Mouse (Mus musculus) forebrain, embryonic 14.5 days (tissue): ENCODE data around the gene Triml1. TPM values are rescaled to one million over a fixed set of nuclear protein-coding genes. Genes with fewer than 3 reads are reported as not detected.

ENCODE experiments used
- ATAC-seq: fragments of 200-750 bp; cut with Nextera tagmentation; 2 replicates; pipeline ENCODE4 v1.8.0; 2017; ENCODE audit warnings: mild to moderate bottlenecking, moderate library complexity
- DNase-seq: peaks from one replicate; pipeline ENCODE4 v3.0.0-alpha.2; 2015; ENCODE audit warnings: low spot score
- H3K27ac ChIP-seq: fragments of 300-500 bp; sonication (generic); 2 replicates; pipeline ENCODE4 v1.5.1; 2014; ENCODE audit warnings: low read depth, mild to moderate bottlenecking, control low read depth, low read length, moderate library complexity
- H3K27me3 ChIP-seq: fragments of 300-500 bp; sonication (generic); replicated peaks from 2 replicates; pipeline ENCODE4 v1.6.1; 2014; ENCODE audit warnings: low read length, control low read depth, mixed read lengths; ENCODE audit not compliant: control insufficient read depth, insufficient read depth
- H3K36me3 ChIP-seq: fragments of 300-500 bp; sonication (generic); 2 replicates; pipeline ENCODE4 v1.6.1; 2014; ENCODE audit warnings: low read length, control low read depth; ENCODE audit not compliant: control insufficient read depth, insufficient read depth
- H3K4me1 ChIP-seq: fragments of 300-500 bp; sonication (generic); 2 replicates; pipeline ENCODE4 v1.6.1; 2014; ENCODE audit warnings: antibody characterized with exemption, low read length, control low read depth; ENCODE audit not compliant: control insufficient read depth, insufficient read depth
- H3K4me2 ChIP-seq: fragments of 300-500 bp; sonication (generic); 2 replicates; pipeline ENCODE4 v1.6.1; 2014; ENCODE audit warnings: mild to moderate bottlenecking, control low read depth, low read length
- H3K4me3 ChIP-seq: fragments of 300-500 bp; sonication (generic); 2 replicates; pipeline ENCODE4 v1.5.1; 2014; ENCODE audit warnings: low read depth, low read length, control low read depth
- H3K9ac ChIP-seq: fragments of 300-500 bp; sonication (generic); 2 replicates; pipeline ENCODE4 v1.6.1; 2014; ENCODE audit warnings: mild to moderate bottlenecking, low read length, control low read depth, moderate library complexity
- H3K9me3 ChIP-seq: fragments of 300-500 bp; sonication (generic); replicated peaks from 2 replicates; pipeline ENCODE4 v1.6.1; 2016; ENCODE audit warnings: low read length, control low read depth, mixed read lengths; ENCODE audit not compliant: control insufficient read depth
- WGBS: fragments of 180-500 bp; shearing (Covaris S2); extraction: QIAGEN DNeasy Blood & Tissue Kit; methylation state at CpG from one replicate; pipeline ENCODE4 v1.1.7; 2014; 5-methylcytosine and 5-hydroxymethylcytosine counted together
- polyA plus RNA-seq: library from polyadenylated mRNA; unstranded; fragments of >200 nt; fragmentation: Nextera tagmentation; extraction: Ambion mirVana; gene quantifications from 2 replicates; pipeline ENCODE4 v1.2.1, GENCODE M21; 2014

The Triml1 gene
- not detected in 2 replicates for polyA plus RNA-seq

DNA sequence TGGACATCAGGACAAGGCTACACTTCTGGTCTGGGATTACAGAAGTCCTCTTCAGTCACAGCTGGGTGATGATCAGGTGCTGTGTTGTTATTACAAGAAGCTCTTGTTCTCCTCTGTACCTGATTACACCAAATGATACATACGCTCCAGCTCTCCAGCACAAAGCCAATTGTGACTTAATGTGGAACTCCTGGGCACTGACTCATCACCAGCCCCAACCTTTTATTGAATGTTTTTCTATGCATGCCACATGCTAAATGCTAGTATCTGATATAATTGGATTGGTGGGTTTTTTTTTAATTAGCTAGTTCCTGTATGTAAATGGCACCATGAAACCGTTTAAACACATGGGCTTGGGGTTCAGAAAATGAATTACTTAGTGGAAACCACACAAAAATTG lies at the start of gene Triml1:
Triml1 (minus strand) TSS at position 101 of the 400 bp plus-strand sequence.
- H3K4me3 ChIP-seq = no peak within 1 kb of the TSS
- no peak within 1 kb of the TSS for H3K4me2 ChIP-seq
- H3K27me3 ChIP-seq = no peaks in the 10 kb centered on the region
- ATAC-seq = no peak
- H3K9ac ChIP-seq = no peak within 1 kb of the TSS
- no peaks in the 10 kb centered on the region for H3K36me3 ChIP-seq
- H3K4me1 ChIP-seq = no peaks in the 10 kb centered on the region
- DNase-seq = no peak
- no peak within 1 kb of the TSS for H3K27ac ChIP-seq
- no peaks in the 10 kb centered on the region for H3K9me3 ChIP-seq
- 76% methylated on average over 2 of the region's 2 CpGs for WGBS

DNA sequence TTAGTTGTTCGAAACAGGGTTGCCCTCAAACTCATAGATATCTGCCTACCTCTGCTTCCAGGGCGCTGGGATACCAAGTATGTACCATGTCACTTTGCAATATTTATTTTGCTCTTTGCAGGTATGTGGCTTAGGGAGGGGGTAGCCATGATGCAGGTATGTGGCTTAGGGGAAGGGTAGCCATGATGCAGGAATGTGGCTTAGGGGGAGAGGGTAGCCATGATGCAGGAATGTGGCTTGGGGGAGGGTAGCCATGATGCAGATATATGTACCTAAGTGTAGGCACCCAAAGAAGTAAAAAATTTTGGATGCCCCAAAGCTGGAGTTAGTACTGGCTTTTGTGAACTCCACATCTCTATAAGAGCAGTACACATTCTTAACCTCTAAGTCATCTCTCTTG lies 41.0 kb upstream of the Triml1 start:
- WGBS = 94% methylated on average over 2 of the region's 2 CpGs
- Histone ChIP-seq H3K4me3 (no peak overlapping the region), H3K4me2 (no peak overlapping the region), H3K9ac (no peak overlapping the region), H3K36me3 (no peaks in the 10 kb centered on the region), H3K27me3 (no peaks in the 10 kb centered on the region), H3K9me3 (no peaks in the 10 kb centered on the region), H3K27ac (no peak overlapping the region), H3K4me1 (no peaks in the 10 kb centered on the region)
- ATAC-seq (no peak), DNase-seq (no peak)

DNA sequence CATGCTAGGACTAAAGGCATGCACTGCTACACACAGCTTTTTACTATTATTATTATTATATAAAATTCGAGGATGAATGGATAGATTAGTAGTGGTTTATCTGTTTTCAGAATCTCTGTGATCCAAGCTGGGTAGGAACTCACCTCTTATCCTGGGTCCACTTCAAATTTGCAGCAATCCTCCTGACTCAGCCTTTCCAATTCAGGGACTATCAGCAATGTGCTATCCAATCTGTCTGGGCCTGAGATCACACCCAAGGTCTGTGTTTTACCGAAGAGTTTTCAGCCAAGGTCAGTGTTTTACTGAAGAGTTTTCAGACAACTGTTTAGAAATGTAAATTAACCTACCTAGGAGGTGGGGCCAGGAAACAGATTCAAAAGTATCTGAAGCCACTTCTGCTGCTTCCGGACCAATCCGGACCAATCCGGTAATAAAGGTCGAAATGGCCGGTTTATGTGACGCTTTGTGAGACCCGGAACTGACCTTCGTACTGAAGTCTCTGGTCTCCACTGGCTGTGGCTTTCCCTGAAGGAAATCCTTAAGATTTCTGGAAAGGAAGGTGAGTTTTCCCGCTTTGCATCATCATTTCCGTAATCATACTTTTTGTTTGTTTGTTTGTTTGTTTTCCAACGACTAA lies 38.9 kb upstream of the Triml1 start, which contains the start of gene Triml2:
Triml2 (plus strand) TSS at position 488 of the 637 bp plus-strand sequence.
- H3K36me3 ChIP-seq = no peaks in the 10 kb centered on the region
- no peak within 1 kb of the TSS for H3K27ac ChIP-seq
- H3K9me3 ChIP-seq = no peaks in the 10 kb centered on the region
- no peak for ATAC-seq
- no peak within 1 kb of the TSS for H3K4me2 ChIP-seq
- DNase-seq = no peak
- H3K4me3 ChIP-seq = no peak within 1 kb of the TSS
- 94% methylated on average over 13 of the region's 13 CpGs for WGBS
- no peaks in the 10 kb centered on the region for H3K27me3 ChIP-seq
- H3K9ac ChIP-seq = no peak within 1 kb of the TSS
- no peaks in the 10 kb centered on the region for H3K4me1 ChIP-seq

DNA sequence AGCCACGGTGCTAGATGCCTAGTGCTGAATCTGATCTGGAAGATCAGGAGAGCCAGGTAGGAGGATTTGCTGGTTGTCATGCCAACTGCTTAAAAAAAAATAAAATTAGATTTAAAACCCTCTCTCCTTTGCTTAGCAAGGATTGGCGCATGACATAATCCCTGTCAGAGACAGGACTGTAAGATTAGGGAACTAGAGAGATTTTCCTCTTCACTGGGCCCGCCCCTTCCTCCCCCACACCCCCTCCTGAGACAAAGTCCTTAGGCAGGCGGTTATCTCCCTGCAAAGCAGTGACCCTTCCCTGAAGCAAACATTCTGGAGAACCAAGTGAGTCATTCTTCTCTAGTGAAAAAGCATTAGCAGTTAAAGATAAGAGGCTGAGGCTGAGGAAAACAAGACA lies 37.9 kb upstream of the Triml1 start:
- H3K9ac ChIP-seq = no peak overlapping the region
- no peaks in the 10 kb centered on the region for H3K36me3 ChIP-seq
- H3K4me2 ChIP-seq = no peak overlapping the region
- no peaks in the 10 kb centered on the region for H3K27me3 ChIP-seq
- no peak for DNase-seq
- ATAC-seq = no peak
- no peaks in the 10 kb centered on the region for H3K9me3 ChIP-seq
- no peak overlapping the region for H3K4me3 ChIP-seq
- H3K27ac ChIP-seq = no peak overlapping the region
- H3K4me1 ChIP-seq = no peaks in the 10 kb centered on the region
- WGBS = 55% methylated on average over 4 of the region's 4 CpGs

DNA sequence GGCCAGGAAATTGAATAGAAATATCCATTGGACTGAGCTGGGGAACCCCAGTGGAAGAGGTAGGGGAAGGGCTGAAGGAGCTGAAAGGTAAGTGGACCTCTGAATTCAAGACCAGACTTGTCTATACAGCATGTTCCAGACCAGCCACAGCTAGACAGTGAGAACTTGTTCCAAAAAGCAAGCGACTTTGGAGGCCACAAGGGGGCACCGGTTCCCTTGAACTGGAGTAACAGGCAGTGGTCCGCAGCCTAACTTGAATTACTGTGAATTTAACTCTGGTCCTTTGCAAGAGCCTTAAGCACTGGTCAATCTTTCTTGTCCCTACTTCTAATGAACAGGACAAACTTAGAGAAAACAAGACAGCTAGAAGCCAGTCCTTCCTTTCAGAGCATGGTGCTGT lies 37.0 kb upstream of the Triml1 start:
- Histone ChIP-seq H3K27ac (no peak overlapping the region), H3K9ac (no peak overlapping the region), H3K4me3 (no peak overlapping the region), H3K4me1 (no peaks in the 10 kb centered on the region), H3K36me3 (no peaks in the 10 kb centered on the region), H3K9me3 (no peaks in the 10 kb centered on the region), H3K4me2 (no peak overlapping the region), H3K27me3 (no peaks in the 10 kb centered on the region)
- ATAC-seq (no peak), DNase-seq (peak; percentile 3)
- WGBS = 54% methylated on average over 3 of the region's 3 CpGs

DNA sequence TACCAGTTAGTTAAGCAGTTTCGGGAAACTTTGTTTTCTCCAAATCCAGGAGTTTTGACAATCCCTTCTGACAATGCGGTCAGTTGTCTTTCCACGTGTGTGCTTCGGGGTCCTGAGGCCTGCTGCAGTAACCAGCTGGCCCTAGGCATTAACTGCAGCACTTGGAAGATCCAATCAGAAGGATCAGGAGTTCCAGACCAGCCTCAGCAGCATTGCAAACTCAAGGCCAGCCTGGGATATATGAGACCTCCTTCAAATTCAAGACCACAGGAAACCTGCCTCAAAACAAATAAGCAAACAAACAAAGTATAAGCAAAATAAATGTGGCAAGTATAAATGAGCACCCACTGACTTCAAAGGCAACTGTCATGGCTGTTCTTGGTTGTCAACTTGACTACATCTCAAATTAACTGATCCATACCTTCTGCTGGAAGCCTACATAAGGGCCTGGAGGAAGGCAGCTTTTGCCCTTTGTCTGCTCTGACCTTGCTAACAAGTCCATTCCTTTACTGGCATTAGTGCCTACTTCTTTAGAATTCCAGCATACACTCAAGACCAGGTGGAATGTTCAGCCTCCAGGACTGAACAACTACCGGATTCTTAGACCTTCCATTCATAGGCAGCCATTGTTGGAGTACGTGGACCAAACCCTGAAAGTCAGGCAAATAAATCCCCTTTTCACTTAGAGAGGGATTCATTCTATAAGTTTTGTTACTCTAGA lies 35.6 kb upstream of the Triml1 start:
- H3K4me2 ChIP-seq = no peak overlapping the region
- no peak overlapping the region for H3K4me3 ChIP-seq
- DNase-seq (no peak), ATAC-seq (no peak)
- no peaks in the 10 kb centered on the region for H3K4me1 ChIP-seq
- no peak overlapping the region for H3K9ac ChIP-seq
- no peaks in the 10 kb centered on the region for H3K36me3 ChIP-seq
- no peak overlapping the region for H3K27ac ChIP-seq
- H3K27me3 ChIP-seq = no peaks in the 10 kb centered on the region
- WGBS = 93% methylated on average over 6 of the region's 6 CpGs
- H3K9me3 ChIP-seq = no peaks in the 10 kb centered on the region

DNA sequence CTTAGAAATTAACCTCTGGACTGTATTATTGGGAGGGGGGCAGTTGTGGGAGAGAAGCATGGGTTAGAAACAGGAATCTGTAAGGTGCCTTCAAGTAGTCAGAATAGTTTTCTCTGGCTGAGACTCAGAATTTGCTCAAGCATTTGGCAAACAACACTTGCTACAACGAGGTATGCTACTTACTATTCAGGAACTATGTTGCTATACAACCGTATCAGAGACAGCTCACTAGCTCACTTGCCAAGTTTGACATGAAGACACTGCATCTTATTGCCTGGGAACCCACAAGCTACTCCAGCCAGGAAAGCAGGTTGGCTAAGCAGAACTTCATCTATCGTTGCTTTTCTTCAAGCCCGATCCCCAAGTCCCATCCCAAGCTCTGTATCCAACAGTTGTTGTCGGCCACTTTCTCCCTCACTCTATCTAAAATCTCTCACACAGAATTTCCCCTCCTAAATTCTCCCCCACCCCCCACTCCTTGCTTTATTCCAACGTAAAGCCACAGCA lies 28.0 kb upstream of the Triml1 start:
- no peak overlapping the region for H3K9ac ChIP-seq
- no peak overlapping the region for H3K27ac ChIP-seq
- 82% methylated on average over 6 of the region's 6 CpGs for WGBS
- H3K36me3 ChIP-seq = no peaks in the 10 kb centered on the region
- H3K4me2 ChIP-seq = no peak overlapping the region
- H3K4me1 ChIP-seq = no peaks in the 10 kb centered on the region
- H3K4me3 ChIP-seq = no peak overlapping the region
- no peaks in the 10 kb centered on the region for H3K27me3 ChIP-seq
- no peak for DNase-seq
- H3K9me3 ChIP-seq = no peaks in the 10 kb centered on the region
- ATAC-seq = no peak

DNA sequence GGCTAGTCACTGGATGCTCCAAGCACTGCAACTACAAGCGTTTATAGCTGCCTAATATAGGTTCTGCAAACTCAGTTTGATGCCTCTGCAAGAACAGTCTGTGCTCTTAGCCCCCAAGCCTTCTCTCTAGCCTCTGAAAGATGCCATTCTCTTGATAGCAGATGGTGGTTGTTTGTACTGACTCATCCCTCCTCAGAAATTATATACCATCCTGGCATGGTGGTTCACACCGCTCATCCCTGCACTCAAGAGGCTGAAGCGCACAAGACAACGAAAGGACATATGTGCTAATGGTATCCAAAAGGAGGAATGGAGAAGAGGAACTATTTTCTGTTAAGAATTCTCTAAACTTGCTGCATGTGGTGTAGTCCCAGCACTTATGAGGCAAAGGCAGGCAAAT lies 26.8 kb upstream of the Triml1 start:
- no peak for ATAC-seq
- Histone ChIP-seq H3K4me3 (no peak overlapping the region), H3K36me3 (no peaks in the 10 kb centered on the region), H3K9ac (no peak overlapping the region), H3K4me2 (no peak overlapping the region), H3K9me3 (no peaks in the 10 kb centered on the region), H3K27me3 (no peaks in the 10 kb centered on the region), H3K27ac (no peak overlapping the region), H3K4me1 (no peaks in the 10 kb centered on the region)
- DNase-seq = no peak
- 96% methylated on average over 4 of the region's 4 CpGs for WGBS

DNA sequence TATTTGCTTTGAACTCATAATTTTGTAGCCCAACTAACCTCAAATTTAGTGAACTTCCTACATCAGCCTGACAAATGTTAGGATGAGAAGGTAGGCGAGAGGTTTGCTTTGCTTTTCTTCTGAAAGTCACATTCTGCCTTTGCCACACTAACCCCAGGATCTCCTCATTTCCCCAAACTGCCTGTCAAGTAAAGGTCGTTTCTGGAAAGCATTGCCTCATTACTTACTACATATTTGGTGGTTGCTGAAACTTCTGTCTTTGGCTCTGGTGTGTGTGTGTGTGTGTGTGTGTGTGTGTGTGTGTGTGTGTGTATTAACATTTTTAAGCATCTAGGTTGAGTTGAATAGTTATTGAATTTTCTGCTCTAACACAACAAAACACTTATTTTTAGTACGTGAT lies 23.2 kb upstream of the Triml1 start:
- H3K4me2 ChIP-seq = no peak overlapping the region
- no peaks in the 10 kb centered on the region for H3K4me1 ChIP-seq
- no peak overlapping the region for H3K4me3 ChIP-seq
- 80% methylated on average over 3 of the region's 3 CpGs for WGBS
- no peaks in the 10 kb centered on the region for H3K27me3 ChIP-seq
- H3K9me3 ChIP-seq = no peaks in the 10 kb centered on the region
- ATAC-seq = no peak
- DNase-seq = no peak
- H3K27ac ChIP-seq = no peak overlapping the region
- H3K9ac ChIP-seq = no peak overlapping the region
- H3K36me3 ChIP-seq = no peaks in the 10 kb centered on the region
